Comparison of ENCODE assay signal across 25 mouse cellular contexts in genomic region chr2:15166435-15167024, GRCm38 (mm10).
A peak's percentile ranks its signal among the peaks of the same experiment; 100 is the strongest.
DNase-seq lines count a peak whose midpoint lies in the region; ATAC-seq and TF ChIP-seq lines count a peak whose summit lies in the region.
"Had no signal": no experiment of that assay in that cellular context is flagged by ENCODE, and none has a peak within 500 bp of the region (broad histone marks: within the 10 kb centered on the region; RNA-seq: fewer than 3 reads in every experiment).

No protein-coding gene starts in this region.

- DNase-seq in lung, postnatal 0 days (ENCODE audit: low spot score): peak; percentile 7
- DNase-seq in lung, postnatal 10 days: no peak
- no peak for DNase-seq in left cerebral cortex, postnatal 4 days
- no peak for DNase-seq in heart, adult 8-10 months (ENCODE audit: low spot score)
- DNase-seq: adrenal gland, adult 2 months; adrenal gland, postnatal 14 days; cerebellum, adult 11 months; cerebellum, adult 2 months; cerebellum, adult 9-11 months; cerebellum, postnatal 25 days; forebrain, postnatal 0 days; gastrocnemius, postnatal 25 days; heart, adult 18-20 months; heart, postnatal 14 days; heart, postnatal 4 days had no signal

- H3K27ac ChIP-seq in lung, postnatal 0 days (ENCODE audit: low read length): no peak overlapping the region
- no peak overlapping the region for H3K27ac ChIP-seq in intestine, embryonic 16.5 days (ENCODE audit: low read length)
- H3K27ac ChIP-seq in stomach, embryonic 15.5 days: no peak overlapping the region
- H3K27ac ChIP-seq: embryonic facial prominence, embryonic 12.5 days; embryonic facial prominence, embryonic 15.5 days; heart, embryonic 10.5 days; heart, embryonic 13.5 days; hindbrain, embryonic 14.5 days had no signal

- no peaks in the 10 kb centered on the region for H3K4me1 ChIP-seq in lung, postnatal 0 days (ENCODE audit: insufficient read depth, low read depth, low read length)
- no peaks in the 10 kb centered on the region for H3K4me1 ChIP-seq in intestine, embryonic 16.5 days (ENCODE audit: control insufficient read depth, insufficient read depth, low read length)
- H3K4me1 ChIP-seq in stomach, embryonic 15.5 days: no peaks in the 10 kb centered on the region
- H3K4me1 ChIP-seq: embryonic facial prominence, embryonic 12.5 days; embryonic facial prominence, embryonic 15.5 days; heart, embryonic 10.5 days; heart, embryonic 13.5 days had no signal

- H3K9ac ChIP-seq in lung, postnatal 0 days (replicated peaks; ENCODE audit: low read depth): no peak overlapping the region
- no peak overlapping the region for H3K9ac ChIP-seq in intestine, embryonic 16.5 days (ENCODE audit: low read depth, low read length)
- no peak overlapping the region for H3K9ac ChIP-seq in stomach, embryonic 15.5 days
- H3K9ac ChIP-seq: embryonic facial prominence, embryonic 12.5 days; embryonic facial prominence, embryonic 15.5 days; forebrain, postnatal 0 days; heart, embryonic 13.5 days; hindbrain, embryonic 14.5 days had no signal

- no peak overlapping the region for H3K4me2 ChIP-seq in lung, postnatal 0 days (replicated peaks; ENCODE audit: low read depth, low read length)
- H3K4me2 ChIP-seq in intestine, embryonic 16.5 days (ENCODE audit: low read depth, low read length): no peak overlapping the region
- H3K4me2 ChIP-seq in stomach, embryonic 15.5 days: no peak overlapping the region
- H3K4me2 ChIP-seq: embryonic facial prominence, embryonic 12.5 days; embryonic facial prominence, embryonic 15.5 days; heart, embryonic 13.5 days; hindbrain, embryonic 14.5 days had no signal

- no peak for ATAC-seq in lung, postnatal 0 days
- peak; percentile 81 for ATAC-seq in intestine, embryonic 16.5 days
- peak; percentile 85 for ATAC-seq in stomach, embryonic 15.5 days (ENCODE audit: insufficient read depth, low FRiP score, low read depth)
- no peak for ATAC-seq in megakaryocyte-erythroid progenitor cell, adult 5-6 weeks (replicated peaks; ENCODE audit: low FRiP score, low TSS enrichment, poor library complexity, severe bottlenecking)
- ATAC-seq: CD4-positive, CD25-positive, alpha-beta regulatory T cell, adult 4 months; forebrain, embryonic 14.5 days; forebrain, postnatal 0 days had no signal

- intact Hi-C loops in left cerebral cortex, postnatal 4 days (cut with DNase I): no loop called here

- no peak overlapping the region for H3K4me3 ChIP-seq in lung, postnatal 0 days (ENCODE audit: low read depth, low read length)
- no peak overlapping the region for H3K4me3 ChIP-seq in intestine, embryonic 16.5 days (ENCODE audit: low read length)
- H3K4me3 ChIP-seq in stomach, embryonic 15.5 days (replicated peaks): no peak overlapping the region
- H3K4me3 ChIP-seq: embryonic facial prominence, embryonic 12.5 days; embryonic facial prominence, embryonic 15.5 days; heart, embryonic 10.5 days; heart, embryonic 13.5 days had no signal

- no peak for TF ChIP-seq EP300 in lung, postnatal 0 days (IDR thresholded peaks at IDR 0.05)

- TF ChIP-seq CTCF in lung, postnatal 0 days (IDR thresholded peaks at IDR 0.05): no peak

- no peaks in the 10 kb centered on the region for H3K9me3 ChIP-seq in lung, postnatal 0 days (ENCODE audit: low read length)
- no peaks in the 10 kb centered on the region for H3K9me3 ChIP-seq in intestine, embryonic 16.5 days (ENCODE audit: control insufficient read depth, low read length)
- H3K9me3 ChIP-seq in stomach, embryonic 15.5 days: no peaks in the 10 kb centered on the region
- H3K9me3 ChIP-seq: embryonic facial prominence, embryonic 12.5 days; embryonic facial prominence, embryonic 15.5 days; heart, embryonic 10.5 days; heart, embryonic 13.5 days had no signal

- no peaks in the 10 kb centered on the region for H3K36me3 ChIP-seq in lung, postnatal 0 days (ENCODE audit: insufficient read depth, low read length)
- no peaks in the 10 kb centered on the region for H3K36me3 ChIP-seq in intestine, embryonic 16.5 days (ENCODE audit: control insufficient read depth, insufficient read depth, low read length)
- no peaks in the 10 kb centered on the region for H3K36me3 ChIP-seq in stomach, embryonic 15.5 days
- H3K36me3 ChIP-seq: embryonic facial prominence, embryonic 12.5 days; embryonic facial prominence, embryonic 15.5 days; heart, embryonic 10.5 days; heart, embryonic 13.5 days had no signal

- H3K27me3 ChIP-seq in lung, postnatal 0 days (replicated peaks; ENCODE audit: insufficient read depth, low read length): no peaks in the 10 kb centered on the region
- no peaks in the 10 kb centered on the region for H3K27me3 ChIP-seq in intestine, embryonic 16.5 days (replicated peaks; ENCODE audit: control insufficient read depth, insufficient read depth, low read length)
- H3K27me3 ChIP-seq in stomach, embryonic 15.5 days (replicated peaks): no peaks in the 10 kb centered on the region
- H3K27me3 ChIP-seq: embryonic facial prominence, embryonic 12.5 days; embryonic facial prominence, embryonic 15.5 days; heart, embryonic 13.5 days had no signal

Comparison
In these comparisons a context has a peak if more than half of its experiments do, and no peak if none do; other contexts are left out.
1. ATAC-seq: peak in intestine, embryonic 16.5 days (single experiment) and stomach, embryonic 15.5 days (single experiment); none in lung, postnatal 0 days (single experiment) and megakaryocyte-erythroid progenitor cell, adult 5-6 weeks (single experiment).